Mouse (Mus musculus): Measurements from ENCODE around the gene Phgdh. TPM values are rescaled to one million over a fixed set of nuclear protein-coding genes. Genes with fewer than 3 reads are reported as not detected.

The Phgdh gene
- polyA plus RNA-seq, 1 experiment from 2014 or later = 88.4 TPM

DNA sequence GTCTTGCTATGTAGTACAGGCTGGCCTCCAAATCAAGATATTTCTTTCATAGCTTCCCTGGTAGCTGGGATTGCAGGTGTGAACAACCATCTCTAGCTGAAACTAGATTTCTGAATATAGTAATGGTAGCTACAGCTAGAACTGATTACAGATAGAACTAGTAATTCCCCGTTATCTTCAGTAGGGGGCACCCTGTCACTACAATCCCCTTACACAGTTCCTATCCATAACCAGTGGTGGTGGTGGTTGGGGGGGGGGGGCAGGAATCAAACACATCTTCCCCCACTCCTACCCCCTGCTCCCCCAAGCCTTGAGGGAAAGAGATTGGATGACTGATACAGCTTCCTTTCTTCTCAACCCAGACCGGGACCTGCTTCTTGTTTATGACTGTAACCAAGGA lies 23.0 kb upstream of the Phgdh start:
- ATAC-seq (ENCODE audit: insufficient number of reproducible peaks, insufficient read depth, low FRiP score, low read depth) = no peak
- Histone ChIP-seq H3K4me1 (ENCODE audit: control insufficient read depth in 2 of 2, insufficient read depth in 2 of 2, low read length in 2 of 2) (no peaks in the 10 kb centered on the region), H3K36me3 (ENCODE audit: control insufficient read depth, insufficient read depth, low read length) (no peaks in the 10 kb centered on the region), H3K27ac (replicated peaks in 1 of 2; ENCODE audit: control insufficient read depth in 1 of 2, insufficient read depth in 1 of 2, low read depth in 2 of 2, low read length in 2 of 2) (no peak overlapping the region), H3K4me2 (ENCODE audit: low read length) (no peak overlapping the region), H3K4me3 (ENCODE audit: control insufficient read depth in 1 of 2, insufficient read depth in 1 of 2, low read depth in 1 of 2, low read length in 2 of 2) (no peak overlapping the region), H3K9ac (ENCODE audit: low read length) (no peak overlapping the region), H3K27me3 (ENCODE audit: control insufficient read depth, insufficient read depth, low read length) (no peaks in the 10 kb centered on the region), H3K9me3 (ENCODE audit: control insufficient read depth, low read length) (no peaks in the 10 kb centered on the region)
- 32% methylated on average over 2 of the region's 2 CpGs for WGBS

DNA sequence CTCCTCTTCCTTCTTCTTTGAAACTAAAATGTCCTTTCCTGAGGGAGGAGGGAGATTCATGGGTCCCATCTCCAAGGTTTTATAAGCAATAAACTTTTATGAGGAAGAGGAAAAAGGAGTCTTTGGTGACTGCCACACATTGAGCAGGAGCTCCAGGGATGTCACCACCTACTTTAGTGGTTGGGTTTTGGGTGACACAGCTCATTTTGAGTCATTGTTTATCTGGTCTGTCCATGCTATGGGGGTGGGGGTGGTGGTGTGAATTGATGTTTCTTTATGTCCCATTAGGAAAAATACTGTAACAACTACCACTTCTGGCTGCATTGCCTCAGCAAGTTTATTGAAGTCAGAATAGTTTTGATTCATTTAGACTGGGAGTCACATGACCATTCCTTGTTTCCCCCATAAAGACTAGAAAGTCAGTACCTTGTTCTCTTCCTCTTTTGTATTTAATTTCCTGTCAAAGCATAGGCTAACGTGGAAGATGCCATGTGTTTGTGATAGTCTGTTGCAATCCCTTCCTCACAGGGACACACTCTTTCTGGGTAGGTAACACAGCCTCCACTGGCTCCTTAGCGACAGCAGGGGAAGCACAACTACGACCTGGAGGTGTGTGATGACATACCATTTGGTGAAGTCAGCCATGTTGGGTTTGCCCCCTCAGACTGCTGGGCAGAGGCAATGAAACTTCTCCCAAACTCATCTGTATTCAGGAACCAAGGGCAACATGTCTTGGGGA lies 17.0 kb upstream of the Phgdh start:
- Histone ChIP-seq H3K27me3 (ENCODE audit: control insufficient read depth, insufficient read depth, low read length) (no peaks in the 10 kb centered on the region), H3K36me3 (ENCODE audit: control insufficient read depth, insufficient read depth, low read length) (no peaks in the 10 kb centered on the region), H3K9me3 (ENCODE audit: control insufficient read depth, low read length) (no peaks in the 10 kb centered on the region), H3K4me2 (ENCODE audit: low read length) (no peak overlapping the region), H3K9ac (ENCODE audit: low read length) (no peak overlapping the region), H3K4me3 (ENCODE audit: control insufficient read depth in 1 of 2, insufficient read depth in 1 of 2, low read depth in 1 of 2, low read length in 2 of 2) (no peak overlapping the region), H3K4me1 (ENCODE audit: control insufficient read depth in 2 of 2, insufficient read depth in 2 of 2, low read length in 2 of 2) (peaks cover 0 to 2% of the 10 kb centered on the region in 2 experiments; a peak in 1 of 4 replicates), H3K27ac (replicated peaks in 1 of 2; ENCODE audit: control insufficient read depth in 1 of 2, insufficient read depth in 1 of 2, low read depth in 2 of 2, low read length in 2 of 2) (no peak overlapping the region)
- no peak for ATAC-seq (ENCODE audit: insufficient number of reproducible peaks, insufficient read depth, low FRiP score, low read depth)
- 61% methylated on average over 3 of the region's 3 CpGs for WGBS

DNA sequence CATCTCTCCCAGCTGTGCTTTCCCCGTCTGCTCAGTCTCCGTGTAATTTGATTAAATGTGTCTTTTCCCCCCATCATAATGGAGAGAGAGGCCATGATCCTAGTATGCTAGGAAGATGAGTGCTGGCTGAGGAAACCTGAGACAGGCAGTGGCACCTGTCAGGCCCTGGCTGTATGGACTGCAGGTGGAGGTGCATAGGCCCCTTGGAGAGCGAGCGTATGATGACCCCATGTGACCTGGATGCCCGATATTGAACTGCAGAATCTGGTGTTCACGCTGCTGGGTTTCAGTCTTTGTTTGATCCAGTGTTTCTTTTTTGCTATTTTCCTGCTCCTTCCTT lies 16.2 kb upstream of the Phgdh start:
- Histone ChIP-seq H3K36me3 (ENCODE audit: control insufficient read depth, insufficient read depth, low read length) (no peaks in the 10 kb centered on the region), H3K4me1 (ENCODE audit: control insufficient read depth in 2 of 2, insufficient read depth in 2 of 2, low read length in 2 of 2) (peaks cover 0 to 2% of the 10 kb centered on the region in 2 experiments; a peak in 1 of 4 replicates), H3K9ac (ENCODE audit: low read length) (no peak overlapping the region), H3K9me3 (ENCODE audit: control insufficient read depth, low read length) (no peaks in the 10 kb centered on the region), H3K27ac (replicated peaks in 1 of 2; ENCODE audit: control insufficient read depth in 1 of 2, insufficient read depth in 1 of 2, low read depth in 2 of 2, low read length in 2 of 2) (no peak overlapping the region), H3K4me2 (ENCODE audit: low read length) (no peak overlapping the region), H3K27me3 (ENCODE audit: control insufficient read depth, insufficient read depth, low read length) (no peaks in the 10 kb centered on the region), H3K4me3 (ENCODE audit: control insufficient read depth in 1 of 2, insufficient read depth in 1 of 2, low read depth in 1 of 2, low read length in 2 of 2) (no peak overlapping the region)
- WGBS = 71% methylated on average over 6 of the region's 6 CpGs
- no peak for ATAC-seq (ENCODE audit: insufficient number of reproducible peaks, insufficient read depth, low FRiP score, low read depth)

DNA sequence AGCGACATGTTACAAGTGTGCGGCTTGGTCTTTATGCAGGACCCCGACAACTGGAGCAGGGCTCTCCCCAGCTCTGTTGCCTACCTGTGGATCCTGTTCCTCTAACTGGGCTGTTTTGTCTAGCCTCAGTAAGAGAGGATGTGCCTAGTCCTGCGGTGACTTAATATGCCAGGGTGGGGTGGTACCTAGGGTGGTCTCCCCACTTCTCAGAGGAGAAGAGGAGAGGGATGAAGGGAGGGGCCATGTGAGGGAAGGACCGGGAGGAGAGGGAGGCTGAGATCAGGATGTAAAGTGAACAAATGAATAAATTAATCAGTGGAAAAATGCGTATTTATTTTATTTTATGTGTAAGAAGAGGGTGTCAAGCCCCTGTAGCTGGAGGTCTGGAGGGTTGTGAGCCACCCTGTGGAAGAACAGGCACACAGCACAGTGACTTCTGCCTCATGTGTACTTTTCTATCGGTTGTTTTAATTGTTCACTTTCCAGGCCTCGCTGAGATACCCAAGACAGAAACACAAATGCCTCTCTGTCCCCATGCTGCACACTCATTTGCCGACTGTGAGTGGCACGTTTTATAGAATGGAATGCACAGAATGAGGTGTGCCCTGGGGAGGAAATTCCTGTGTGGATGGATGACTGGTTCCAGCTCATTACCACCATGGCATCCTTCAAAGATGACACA lies 15.7 kb upstream of the Phgdh start:
- H3K27me3 ChIP-seq (ENCODE audit: control insufficient read depth, insufficient read depth, low read length) = no peaks in the 10 kb centered on the region
- peaks cover 0 to 2% of the 10 kb centered on the region in 2 experiments; a peak in 1 of 4 replicates for H3K4me1 ChIP-seq (ENCODE audit: control insufficient read depth in 2 of 2, insufficient read depth in 2 of 2, low read length in 2 of 2)
- 53% methylated on average over 10 of the region's 10 CpGs for WGBS
- H3K4me3 ChIP-seq (ENCODE audit: control insufficient read depth in 1 of 2, insufficient read depth in 1 of 2, low read depth in 1 of 2, low read length in 2 of 2) = no peak overlapping the region
- H3K9me3 ChIP-seq (ENCODE audit: control insufficient read depth, low read length) = no peaks in the 10 kb centered on the region
- no peaks in the 10 kb centered on the region for H3K36me3 ChIP-seq (ENCODE audit: control insufficient read depth, insufficient read depth, low read length)
- H3K4me2 ChIP-seq (ENCODE audit: low read length) = no peak overlapping the region
- no peak overlapping the region for H3K9ac ChIP-seq (ENCODE audit: low read length)
- no peak for ATAC-seq (ENCODE audit: insufficient number of reproducible peaks, insufficient read depth, low FRiP score, low read depth)
- H3K27ac ChIP-seq (replicated peaks in 1 of 2; ENCODE audit: control insufficient read depth in 1 of 2, insufficient read depth in 1 of 2, low read depth in 2 of 2, low read length in 2 of 2) = no peak overlapping the region

DNA sequence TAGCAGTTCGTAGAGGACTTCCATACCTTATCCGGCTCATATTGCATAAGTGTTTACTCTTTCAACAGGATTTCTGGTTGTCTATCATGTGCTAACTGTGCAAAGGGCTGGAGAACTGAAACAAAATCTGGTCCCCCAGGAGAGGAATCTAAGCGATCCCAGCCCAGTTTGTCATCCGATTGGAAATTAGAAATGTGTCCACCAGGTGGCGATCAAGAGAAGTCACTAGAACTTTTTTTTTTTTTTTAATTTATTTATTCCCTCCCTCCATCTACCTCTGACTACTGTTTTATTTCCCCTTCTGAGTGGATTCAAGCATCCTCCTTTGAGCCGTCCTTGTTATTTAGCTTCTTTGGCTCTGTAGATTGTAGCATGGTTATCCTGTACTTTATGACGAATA lies 14.1 kb upstream of the Phgdh start:
- Histone ChIP-seq H3K4me2 (ENCODE audit: low read length) (no peak overlapping the region), H3K4me3 (ENCODE audit: control insufficient read depth in 1 of 2, insufficient read depth in 1 of 2, low read depth in 1 of 2, low read length in 2 of 2) (no peak overlapping the region), H3K9me3 (ENCODE audit: control insufficient read depth, low read length) (no peaks in the 10 kb centered on the region), H3K27ac (replicated peaks in 1 of 2; ENCODE audit: control insufficient read depth in 1 of 2, insufficient read depth in 1 of 2, low read depth in 2 of 2, low read length in 2 of 2) (no peak overlapping the region), H3K27me3 (ENCODE audit: control insufficient read depth, insufficient read depth, low read length) (no peaks in the 10 kb centered on the region), H3K9ac (ENCODE audit: low read length) (no peak overlapping the region), H3K36me3 (ENCODE audit: control insufficient read depth, insufficient read depth, low read length) (no peaks in the 10 kb centered on the region), H3K4me1 (ENCODE audit: control insufficient read depth in 2 of 2, insufficient read depth in 2 of 2, low read length in 2 of 2) (peaks cover 0 to 2% of the 10 kb centered on the region in 2 experiments; a peak in 1 of 4 replicates)
- no peak for ATAC-seq (ENCODE audit: insufficient number of reproducible peaks, insufficient read depth, low FRiP score, low read depth)
- 31% methylated on average over 7 of the region's 7 CpGs for WGBS

DNA sequence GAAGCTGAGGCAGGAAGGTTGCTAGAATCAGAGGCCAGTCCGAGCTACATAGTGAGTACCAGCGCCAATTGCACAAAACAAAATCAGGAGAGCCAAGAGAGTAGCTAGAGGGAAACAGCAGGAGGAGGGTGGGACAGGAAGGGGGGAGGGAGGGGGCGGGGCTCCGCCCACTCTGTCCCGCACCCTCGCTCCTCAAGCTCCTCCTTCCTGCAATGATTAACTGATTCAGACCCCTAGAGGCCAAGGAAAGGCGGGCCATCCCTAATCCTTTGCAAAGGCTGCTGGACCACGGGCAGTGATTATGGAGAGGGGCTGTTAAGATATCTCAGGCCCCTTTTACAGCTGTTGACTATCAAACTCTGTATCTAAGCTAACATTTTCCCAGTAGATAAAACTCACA lies 8.9 kb upstream of the Phgdh start:
- WGBS = 17% methylated on average over 8 of the region's 8 CpGs
- ATAC-seq (ENCODE audit: insufficient number of reproducible peaks, insufficient read depth, low FRiP score, low read depth) = no peak

DNA sequence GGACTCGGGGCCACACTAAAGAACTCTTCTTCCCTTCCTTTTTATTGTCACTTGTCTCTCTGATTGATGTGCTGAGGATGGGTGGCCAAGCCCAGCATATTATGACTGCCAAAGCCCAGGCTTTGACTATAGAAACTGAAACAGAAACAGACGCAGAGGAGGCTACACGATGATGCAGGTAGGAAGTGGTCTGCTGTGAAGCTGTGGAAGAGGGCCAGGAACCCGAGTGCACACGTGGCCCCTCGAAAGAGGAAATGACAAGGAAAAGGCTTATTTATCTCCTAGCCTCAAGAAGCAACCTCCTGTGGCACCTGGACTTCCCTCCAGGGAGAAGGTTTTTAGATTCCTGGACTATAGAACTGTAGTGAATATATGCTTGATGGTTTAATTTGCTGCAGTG lies 8.3 kb upstream of the Phgdh start:
- Histone ChIP-seq H3K27ac (replicated peaks in 1 of 2; ENCODE audit: control insufficient read depth in 1 of 2, insufficient read depth in 1 of 2, low read depth in 2 of 2, low read length in 2 of 2) (no peak overlapping the region), H3K27me3 (ENCODE audit: control insufficient read depth, insufficient read depth, low read length) (no peaks in the 10 kb centered on the region), H3K4me3 (ENCODE audit: control insufficient read depth in 1 of 2, insufficient read depth in 1 of 2, low read depth in 1 of 2, low read length in 2 of 2) (no peak overlapping the region), H3K9me3 (ENCODE audit: control insufficient read depth, low read length) (0 out of 2 replicates have a peak, but pooled peaks cover 2% of the 10 kb centered on the region), H3K4me2 (ENCODE audit: low read length) (no peak overlapping the region), H3K36me3 (ENCODE audit: control insufficient read depth, insufficient read depth, low read length) (no peaks in the 10 kb centered on the region), H3K4me1 (ENCODE audit: control insufficient read depth in 2 of 2, insufficient read depth in 2 of 2, low read length in 2 of 2) (peaks cover 0 to 3% of the 10 kb centered on the region in 2 experiments; a peak in 1 of 4 replicates), H3K9ac (ENCODE audit: low read length) (no peak overlapping the region)
- WGBS = 62% methylated on average over 6 of the region's 6 CpGs
- no peak for ATAC-seq (ENCODE audit: insufficient number of reproducible peaks, insufficient read depth, low FRiP score, low read depth)

More for the DNA sequence above, 8.9 kb upstream of the Phgdh start:
- peaks cover 0 to 3% of the 10 kb centered on the region in 2 experiments; a peak in 1 of 4 replicates for H3K4me1 ChIP-seq (ENCODE audit: control insufficient read depth in 2 of 2, insufficient read depth in 2 of 2, low read length in 2 of 2)
- no peak overlapping the region for H3K4me3 ChIP-seq (ENCODE audit: control insufficient read depth in 1 of 2, insufficient read depth in 1 of 2, low read depth in 1 of 2, low read length in 2 of 2)
- H3K4me2 ChIP-seq (ENCODE audit: low read length) = no peak overlapping the region
- no peak overlapping the region for H3K27ac ChIP-seq (replicated peaks in 1 of 2; ENCODE audit: control insufficient read depth in 1 of 2, insufficient read depth in 1 of 2, low read depth in 2 of 2, low read length in 2 of 2)
- H3K27me3 ChIP-seq (ENCODE audit: control insufficient read depth, insufficient read depth, low read length) = no peaks in the 10 kb centered on the region
- 0 out of 2 replicates have a peak, but pooled peaks cover 2% of the 10 kb centered on the region for H3K9me3 ChIP-seq (ENCODE audit: control insufficient read depth, low read length)
- H3K9ac ChIP-seq (ENCODE audit: low read length) = no peak overlapping the region
- no peaks in the 10 kb centered on the region for H3K36me3 ChIP-seq (ENCODE audit: control insufficient read depth, insufficient read depth, low read length)
